Mouse (Mus musculus): ENCODE results near the gene Ttn. TPM values are rescaled to one million over a fixed set of nuclear protein-coding genes. Genes with fewer than 3 reads are reported as not detected.

Gene Ttn
- polyA plus RNA-seq, 1 experiment from 2014 or later = 0.22 TPM

GRCm38 (mm10) chr2:76987317-76987716 lies 5.0 kb upstream of the Ttn start:
- no peaks in the 10 kb centered on the region for H3K36me3 ChIP-seq (ENCODE audit: control insufficient read depth, insufficient read depth)
- no peaks in the 10 kb centered on the region for H3K27me3 ChIP-seq (replicated peaks; ENCODE audit: control insufficient read depth, insufficient read depth, low read length)
- H3K4me3 ChIP-seq (replicated peaks; ENCODE audit: low read length) = no peak overlapping the region
- H3K9me3 ChIP-seq (ENCODE audit: control insufficient read depth, low read length) = no peaks in the 10 kb centered on the region
- ATAC-seq = no peak
- 90% methylated on average over 4 of the region's 4 CpGs for WGBS
- no peak overlapping the region for H3K9ac ChIP-seq (replicated peaks; ENCODE audit: low read depth, low read length)
- H3K27ac ChIP-seq (ENCODE audit: low read length) = no peak overlapping the region
- no peak overlapping the region for H3K4me2 ChIP-seq (ENCODE audit: low read length)
- H3K4me1 ChIP-seq (replicated peaks; ENCODE audit: control insufficient read depth, insufficient read depth, low read length) = no peaks in the 10 kb centered on the region

- Histone ChIP-seq H3K27me3 (replicated peaks; ENCODE audit: control insufficient read depth, insufficient read depth, low read length) (no peaks in the 10 kb centered on the region), H3K9me3 (ENCODE audit: control insufficient read depth, low read length) (no peaks in the 10 kb centered on the region), H3K9ac (replicated peaks; ENCODE audit: low read depth, low read length) (no peak overlapping the region), H3K4me3 (replicated peaks; ENCODE audit: low read length) (no peak overlapping the region), H3K4me2 (ENCODE audit: low read length) (no peak overlapping the region), H3K27ac (ENCODE audit: low read length) (no peak overlapping the region), H3K4me1 (replicated peaks; ENCODE audit: control insufficient read depth, insufficient read depth, low read length) (no peaks in the 10 kb centered on the region), H3K36me3 (ENCODE audit: control insufficient read depth, insufficient read depth) (no peaks in the 10 kb centered on the region)
- 79% methylated on average over 5 of the region's 5 CpGs for WGBS
- ATAC-seq = no peak
These were observed 2.0 kb upstream of the Ttn start for GRCm38 (mm10) chr2:76984384-76984783.

GRCm38 (mm10) chr2:76983601-76984000 lies 1.3 kb upstream of the Ttn start:
- WGBS = 81% methylated on average over 5 of the region's 5 CpGs

GRCm38 (mm10) chr2:76981717-76982116 lies 630 bp downstream of the Ttn start:
- no peak overlapping the region for H3K9ac ChIP-seq (replicated peaks; ENCODE audit: low read depth, low read length)
- H3K27me3 ChIP-seq (replicated peaks; ENCODE audit: control insufficient read depth, insufficient read depth, low read length) = no peaks in the 10 kb centered on the region
- H3K27ac ChIP-seq (ENCODE audit: low read length) = no peak overlapping the region
- H3K4me1 ChIP-seq (replicated peaks; ENCODE audit: control insufficient read depth, insufficient read depth, low read length) = no peaks in the 10 kb centered on the region
- no peak overlapping the region for H3K4me2 ChIP-seq (ENCODE audit: low read length)
- H3K4me3 ChIP-seq (replicated peaks; ENCODE audit: low read length) = no peak overlapping the region
- H3K9me3 ChIP-seq (ENCODE audit: control insufficient read depth, low read length) = no peaks in the 10 kb centered on the region
- ATAC-seq = no peak
- H3K36me3 ChIP-seq (ENCODE audit: control insufficient read depth, insufficient read depth) = no peaks in the 10 kb centered on the region
- WGBS = 68% methylated on average over 5 of the region's 5 CpGs

More at GRCm38 (mm10) chr2:76983601-76984000, 1.3 kb upstream of the Ttn start:
- Histone ChIP-seq H3K27me3 (replicated peaks; ENCODE audit: control insufficient read depth, insufficient read depth, low read length) (no peaks in the 10 kb centered on the region), H3K4me3 (replicated peaks; ENCODE audit: low read length) (no peak overlapping the region), H3K4me1 (replicated peaks; ENCODE audit: control insufficient read depth, insufficient read depth, low read length) (no peaks in the 10 kb centered on the region), H3K9ac (replicated peaks; ENCODE audit: low read depth, low read length) (no peak overlapping the region), H3K27ac (ENCODE audit: low read length) (no peak overlapping the region), H3K4me2 (ENCODE audit: low read length) (no peak overlapping the region), H3K36me3 (ENCODE audit: control insufficient read depth, insufficient read depth) (no peaks in the 10 kb centered on the region), H3K9me3 (ENCODE audit: control insufficient read depth, low read length) (no peaks in the 10 kb centered on the region)
- ATAC-seq = no peak

GRCm38 (mm10) chr2:76980146-76980545 lies 2.2 kb downstream of the Ttn start:
- whole genome bisulfite sequencing = 56% methylated on average over 9 of the region's 9 CpGs
- Histone ChIP-seq H3K27ac (ENCODE audit: low read length) (no peak overlapping the region), H3K9ac (replicated peaks; ENCODE audit: low read depth, low read length) (no peak overlapping the region), H3K36me3 (ENCODE audit: control insufficient read depth, insufficient read depth) (no peaks in the 10 kb centered on the region), H3K4me2 (ENCODE audit: low read length) (no peak overlapping the region), H3K4me1 (replicated peaks; ENCODE audit: control insufficient read depth, insufficient read depth, low read length) (no peaks in the 10 kb centered on the region), H3K27me3 (replicated peaks; ENCODE audit: control insufficient read depth, insufficient read depth, low read length) (no peaks in the 10 kb centered on the region), H3K9me3 (ENCODE audit: control insufficient read depth, low read length) (no peaks in the 10 kb centered on the region), H3K4me3 (replicated peaks; ENCODE audit: low read length) (no peak overlapping the region)
- no peak for ATAC-seq

- 80% methylated on average over 6 of the region's 6 CpGs for WGBS
These were observed 4.7 kb downstream of the Ttn start for GRCm38 (mm10) chr2:76977650-76978049.

GRCm38 (mm10) chr2:76972051-76972450 lies 10.3 kb downstream of the Ttn start:
- no peaks in the 10 kb centered on the region for H3K9me3 ChIP-seq (ENCODE audit: control insufficient read depth, low read length)
- no peak overlapping the region for H3K9ac ChIP-seq (replicated peaks; ENCODE audit: low read depth, low read length)
- H3K4me2 ChIP-seq (ENCODE audit: low read length) = no peak overlapping the region
- 33% methylated on average over 4 of the region's 4 CpGs for WGBS
- H3K4me1 ChIP-seq (replicated peaks; ENCODE audit: control insufficient read depth, insufficient read depth, low read length) = no peaks in the 10 kb centered on the region
- ATAC-seq = no peak
- no peaks in the 10 kb centered on the region for H3K27me3 ChIP-seq (replicated peaks; ENCODE audit: control insufficient read depth, insufficient read depth, low read length)
- no peak overlapping the region for H3K4me3 ChIP-seq (replicated peaks; ENCODE audit: low read length)
- no peak overlapping the region for H3K27ac ChIP-seq (ENCODE audit: low read length)
- H3K36me3 ChIP-seq (ENCODE audit: control insufficient read depth, insufficient read depth) = no peaks in the 10 kb centered on the region

More at GRCm38 (mm10) chr2:76977650-76978049, 4.7 kb downstream of the Ttn start:
- no peak for ATAC-seq
- H3K9me3 ChIP-seq (ENCODE audit: control insufficient read depth, low read length) = no peaks in the 10 kb centered on the region
- no peak overlapping the region for H3K4me3 ChIP-seq (replicated peaks; ENCODE audit: low read length)
- H3K36me3 ChIP-seq (ENCODE audit: control insufficient read depth, insufficient read depth) = no peaks in the 10 kb centered on the region
- H3K27me3 ChIP-seq (replicated peaks; ENCODE audit: control insufficient read depth, insufficient read depth, low read length) = no peaks in the 10 kb centered on the region
- no peak overlapping the region for H3K27ac ChIP-seq (ENCODE audit: low read length)
- no peak overlapping the region for H3K9ac ChIP-seq (replicated peaks; ENCODE audit: low read depth, low read length)
- no peaks in the 10 kb centered on the region for H3K4me1 ChIP-seq (replicated peaks; ENCODE audit: control insufficient read depth, insufficient read depth, low read length)
- no peak overlapping the region for H3K4me2 ChIP-seq (ENCODE audit: low read length)

- 21% methylated on average over 5 of the region's 5 CpGs for WGBS
These were observed 11.3 kb downstream of the Ttn start for GRCm38 (mm10) chr2:76971069-76971468.

GRCm38 (mm10) chr2:76970669-76971068 lies 11.7 kb downstream of the Ttn start:
- Histone ChIP-seq H3K9ac (replicated peaks; ENCODE audit: low read depth, low read length) (no peak overlapping the region), H3K27me3 (replicated peaks; ENCODE audit: control insufficient read depth, insufficient read depth, low read length) (no peaks in the 10 kb centered on the region), H3K27ac (ENCODE audit: low read length) (no peak overlapping the region), H3K4me1 (replicated peaks; ENCODE audit: control insufficient read depth, insufficient read depth, low read length) (no peaks in the 10 kb centered on the region), H3K9me3 (ENCODE audit: control insufficient read depth, low read length) (no peaks in the 10 kb centered on the region), H3K4me3 (replicated peaks; ENCODE audit: low read length) (no peak overlapping the region), H3K4me2 (ENCODE audit: low read length) (no peak overlapping the region), H3K36me3 (ENCODE audit: control insufficient read depth, insufficient read depth) (no peaks in the 10 kb centered on the region)
- peak; percentile 79 for ATAC-seq
- 11% methylated on average over 4 of the region's 4 CpGs for WGBS

More at GRCm38 (mm10) chr2:76971069-76971468, 11.3 kb downstream of the Ttn start:
- peak; percentile 54 for ATAC-seq
- no peaks in the 10 kb centered on the region for H3K36me3 ChIP-seq (ENCODE audit: control insufficient read depth, insufficient read depth)
- H3K27ac ChIP-seq (ENCODE audit: low read length) = no peak overlapping the region
- H3K4me3 ChIP-seq (replicated peaks; ENCODE audit: low read length) = no peak overlapping the region
- H3K9me3 ChIP-seq (ENCODE audit: control insufficient read depth, low read length) = no peaks in the 10 kb centered on the region
- H3K4me1 ChIP-seq (replicated peaks; ENCODE audit: control insufficient read depth, insufficient read depth, low read length) = no peaks in the 10 kb centered on the region
- no peaks in the 10 kb centered on the region for H3K27me3 ChIP-seq (replicated peaks; ENCODE audit: control insufficient read depth, insufficient read depth, low read length)
- peak overlapping the region; percentile 35 for H3K4me2 ChIP-seq (ENCODE audit: low read length)
- H3K9ac ChIP-seq (replicated peaks; ENCODE audit: low read depth, low read length) = no peak overlapping the region

- H3K4me1 ChIP-seq (replicated peaks; ENCODE audit: control insufficient read depth, insufficient read depth, low read length) = no peaks in the 10 kb centered on the region
- H3K4me2 ChIP-seq (ENCODE audit: low read length) = no peak overlapping the region
- H3K4me3 ChIP-seq (replicated peaks; ENCODE audit: low read length) = no peak overlapping the region
- no peak overlapping the region for H3K27ac ChIP-seq (ENCODE audit: low read length)
- H3K9ac ChIP-seq (replicated peaks; ENCODE audit: low read depth, low read length) = no peak overlapping the region
- ATAC-seq = no peak
- 68% methylated on average over 6 of the region's 6 CpGs for WGBS
- H3K9me3 ChIP-seq (ENCODE audit: control insufficient read depth, low read length) = no peaks in the 10 kb centered on the region
- no peaks in the 10 kb centered on the region for H3K27me3 ChIP-seq (replicated peaks; ENCODE audit: control insufficient read depth, insufficient read depth, low read length)
- H3K36me3 ChIP-seq (ENCODE audit: control insufficient read depth, insufficient read depth) = no peaks in the 10 kb centered on the region
These were observed 12.1 kb downstream of the Ttn start for GRCm38 (mm10) chr2:76970204-76970603.
